Mouse (Mus musculus): ENCODE results near the gene Tcp11l1.

DNA sequence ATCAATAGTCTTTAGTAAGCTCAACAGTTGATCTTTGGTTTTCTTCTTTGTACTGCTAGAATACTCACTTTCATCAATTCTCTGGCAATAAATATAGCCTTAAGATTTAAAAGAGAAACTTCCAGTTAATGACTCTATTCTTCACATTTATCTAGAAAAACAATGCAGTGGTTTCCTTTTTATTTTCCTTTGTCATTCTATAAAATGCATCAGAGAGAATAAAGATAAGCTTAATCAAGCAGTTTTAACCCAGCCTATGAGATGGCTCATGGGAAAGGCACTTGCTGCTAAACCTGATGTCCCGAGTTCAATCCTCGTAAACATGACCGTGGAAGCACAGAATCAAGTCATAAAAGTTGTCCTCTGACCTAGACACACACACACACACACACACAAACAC, 10.1 kb upstream of the Tcp11l1 start:
- no peak for TF ChIP-seq CTCF (IDR thresholded peaks at IDR 0.05; ENCODE audit: extremely low read depth, insufficient read length, insufficient replicate concordance, low read depth, low read length)
- no peak for TF ChIP-seq POLR2A (IDR thresholded peaks at IDR 0.05; ENCODE audit: low read depth, low read length)

Data from small intestine, adult 2 months (tissue).